Mouse (Mus musculus) C2C12 (cell line): ENCODE results near the gene Fgfbp1. TPM values are rescaled to one million over a fixed set of nuclear protein-coding genes. Genes with fewer than 3 reads are reported as not detected.

Source experiments
- H3K27me3 ChIP-seq: one replicate; pipeline ENCODE4 v1.6.1; 2011; ENCODE audit not compliant: control insufficient read depth, insufficient read depth, insufficient read length
- H3K36me3 ChIP-seq: one replicate; pipeline ENCODE4 v1.6.1; 2011; ENCODE audit not compliant: control insufficient read depth, insufficient read depth
- H3K4me3 ChIP-seq: one replicate; pipeline ENCODE4 v1.5.1; 2011; ENCODE audit warnings: mild to moderate bottlenecking, control low read depth; ENCODE audit not compliant: poor library complexity, insufficient read depth, severe bottlenecking
- H3K79me2 ChIP-seq: one replicate; pipeline ENCODE4 v1.6.1; 2011; ENCODE audit not compliant: control insufficient read depth, insufficient read depth
- H3K79me3 ChIP-seq: one replicate; pipeline ENCODE4 v1.6.1; 2011; ENCODE audit warnings: low read depth, control low read depth
- H3ac ChIP-seq: one replicate; pipeline ENCODE3; 2011; ENCODE audit warnings: low read depth; ENCODE audit not compliant: control insufficient read depth, insufficient read length
- CEBPB ChIP-seq: IDR thresholded peaks from one replicate; pipeline ENCODE4 v1.6.1; 2011; ENCODE audit warnings: low read depth, mild to moderate bottlenecking, control low read depth, moderate library complexity
- CTCF ChIP-seq: IDR thresholded peaks from one replicate; pipeline ENCODE4 v1.5.1; 2011; ENCODE audit not compliant: control insufficient read depth, insufficient read depth, insufficient read length
- FOSL1 ChIP-seq: IDR thresholded peaks from one replicate; pipeline ENCODE4 v1.8.0; 2011; ENCODE audit warnings: mild to moderate bottlenecking, low read length; ENCODE audit not compliant: poor library complexity, insufficient read depth, severe bottlenecking
- MAX ChIP-seq: IDR thresholded peaks from one replicate; pipeline ENCODE4 v1.6.1; 2011; ENCODE audit warnings: mild to moderate bottlenecking, control low read depth
- MYOD1 ChIP-seq: IDR thresholded peaks from one replicate; pipeline ENCODE4 v1.6.1; 2011; ENCODE audit warnings: low read depth; ENCODE audit not compliant: control insufficient read depth, insufficient read length
- MYOG ChIP-seq: IDR thresholded peaks from one replicate; pipeline ENCODE4 v1.6.1; 2011; ENCODE audit not compliant: control insufficient read depth, insufficient read length; ENCODE audit errors: extremely low read depth
- USF1 ChIP-seq: IDR thresholded peaks from one replicate; pipeline ENCODE4 v1.6.1; 2011; ENCODE audit warnings: low read depth, mild to moderate bottlenecking, control low read depth, moderate library complexity
- long read RNA-seq, 2 experiments: library from polyadenylated mRNA; unstranded; transcript quantifications; one replicate each; pipeline ENCODE4 v2.0.0; 2019 to 2020
- polyA plus RNA-seq: library from polyadenylated mRNA; unstranded; fragments of >200 nt; fragmentation: generic; extraction: Trizol; gene quantifications from one replicate; pipeline ENCODE4 v1.2.1, GENCODE M21; 2012; ENCODE audit warnings: missing spikeins

Gene Fgfbp1
- polyA plus RNA-seq: 0.08 TPM
- long read RNA-seq, experiment 1, partial matches to known transcripts: 0 of 1 reads
- long read RNA-seq, experiment 1, other reads (novel, unspliced or antisense): 0 of 1 reads
- long read RNA-seq, experiment 2: 0 reads

GRCm38 (mm10) chr5:43981620-43982019 lies at the start of gene Fgfbp1:
Fgfbp1 (minus strand) TSS chr5:43981779.
- TF ChIP-seq FOSL1: no peak
- TF ChIP-seq USF1: no peak
- no peak for TF ChIP-seq MAX
- TF ChIP-seq CTCF: no peak
- TF ChIP-seq CEBPB: no peak
- Histone ChIP-seq H3ac (no peak within 1 kb of the TSS), H3K27me3 (no peaks in the 10 kb centered on the region), H3K36me3 (no peaks in the 10 kb centered on the region), H3K4me3 (no peak within 1 kb of the TSS), H3K79me3 (no peaks in the 10 kb centered on the region), H3K79me2 (no peaks in the 10 kb centered on the region)

- H3K36me3 ChIP-seq: no peaks in the 10 kb centered on the region
- H3K4me3 ChIP-seq: no peak overlapping the region
- H3K79me2 ChIP-seq: no peaks in the 10 kb centered on the region
- no peak overlapping the region for H3ac ChIP-seq
- TF ChIP-seq USF1 (no peak), FOSL1 (no peak), CTCF (no peak), CEBPB (no peak), MYOD1 (no peak), MYOG (no peak), MAX (no peak)
- no peaks in the 10 kb centered on the region for H3K79me3 ChIP-seq
- peaks cover 37% of the 10 kb centered on the region for H3K27me3 ChIP-seq
Measured at GRCm38 (mm10) chr5:43998295-43998989, 16.9 kb upstream of the Fgfbp1 start.

GRCm38 (mm10) chr5:43997626-43998025 lies 16.0 kb upstream of the Fgfbp1 start:
- Histone ChIP-seq H3K36me3 (no peaks in the 10 kb centered on the region), H3K4me3 (no peak overlapping the region)
- TF ChIP-seq FOSL1: no peak
- no peak for TF ChIP-seq MYOG
- no peak for TF ChIP-seq CTCF
- TF ChIP-seq MAX: no peak
- no peak for TF ChIP-seq MYOD1
- TF ChIP-seq CEBPB: no peak
- no peak for TF ChIP-seq USF1

GRCm38 (mm10) chr5:43996162-43996561 lies 14.6 kb upstream of the Fgfbp1 start:
- H3ac ChIP-seq: no peak overlapping the region
- H3K79me3 ChIP-seq: no peaks in the 10 kb centered on the region
- no peaks in the 10 kb centered on the region for H3K79me2 ChIP-seq
- no peaks in the 10 kb centered on the region for H3K36me3 ChIP-seq
- no peak overlapping the region for H3K4me3 ChIP-seq
- no peak for TF ChIP-seq CTCF
- H3K27me3 ChIP-seq: peaks cover 33% of the 10 kb centered on the region

More at GRCm38 (mm10) chr5:43997626-43998025, 16.0 kb upstream of the Fgfbp1 start:
- Histone ChIP-seq H3K27me3 (peaks cover 37% of the 10 kb centered on the region), H3K79me3 (no peaks in the 10 kb centered on the region), H3ac (no peak overlapping the region), H3K79me2 (no peaks in the 10 kb centered on the region)

DNA sequence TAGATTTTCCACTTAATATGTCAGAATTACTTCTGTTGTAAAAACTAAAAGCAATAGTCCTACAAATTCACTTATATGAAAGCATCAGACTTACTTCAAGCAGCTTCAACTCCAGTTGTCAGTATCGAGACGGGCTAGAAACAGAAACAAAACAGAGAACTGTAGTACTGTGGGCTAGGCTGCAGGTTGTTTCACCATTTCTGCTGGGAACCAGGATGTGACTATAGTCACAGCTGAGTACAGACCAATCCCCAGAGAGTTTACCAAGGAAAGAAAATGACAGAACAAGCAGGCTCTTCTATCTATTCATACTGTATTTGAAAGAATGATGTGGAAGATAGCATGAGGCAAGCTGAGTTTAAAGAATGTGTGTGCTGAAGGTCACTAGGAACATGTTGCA lies 13.4 kb upstream of the Fgfbp1 start:
- Histone ChIP-seq H3K27me3 (peaks cover 29% of the 10 kb centered on the region), H3ac (no peak overlapping the region), H3K79me3 (no peaks in the 10 kb centered on the region), H3K4me3 (no peak overlapping the region), H3K79me2 (no peaks in the 10 kb centered on the region), H3K36me3 (no peaks in the 10 kb centered on the region)
- TF ChIP-seq MYOD1: no peak

DNA sequence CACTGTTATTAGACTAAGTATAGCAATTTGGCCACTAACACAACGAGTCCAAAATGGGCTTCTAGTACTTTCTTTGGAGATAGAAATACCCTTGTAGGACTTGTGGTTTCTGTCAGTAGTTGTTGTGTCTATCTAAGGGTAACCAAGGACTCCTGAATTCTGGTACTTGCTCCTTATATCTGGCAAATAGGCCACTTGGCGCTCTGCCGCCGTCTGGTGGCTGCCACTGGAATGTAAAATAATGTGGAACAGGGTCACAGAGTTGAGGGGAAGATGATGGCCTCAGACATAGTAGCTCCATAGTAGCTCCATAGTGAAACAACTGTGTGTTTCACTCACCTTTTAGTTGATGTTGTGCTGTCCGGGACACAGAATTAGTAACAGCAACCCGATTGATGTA lies 8.7 kb upstream of the Fgfbp1 start:
- Histone ChIP-seq H3K27me3 (peaks cover 6% of the 10 kb centered on the region), H3K79me2 (no peaks in the 10 kb centered on the region), H3ac (no peak overlapping the region), H3K79me3 (no peaks in the 10 kb centered on the region), H3K36me3 (no peaks in the 10 kb centered on the region), H3K4me3 (no peak overlapping the region)
- TF ChIP-seq CTCF (peak; percentile 46), USF1 (no peak), MAX (no peak), MYOG (no peak)
